Comparison of ENCODE assay signal across 9 mouse cellular contexts in the genomic region with DNA sequence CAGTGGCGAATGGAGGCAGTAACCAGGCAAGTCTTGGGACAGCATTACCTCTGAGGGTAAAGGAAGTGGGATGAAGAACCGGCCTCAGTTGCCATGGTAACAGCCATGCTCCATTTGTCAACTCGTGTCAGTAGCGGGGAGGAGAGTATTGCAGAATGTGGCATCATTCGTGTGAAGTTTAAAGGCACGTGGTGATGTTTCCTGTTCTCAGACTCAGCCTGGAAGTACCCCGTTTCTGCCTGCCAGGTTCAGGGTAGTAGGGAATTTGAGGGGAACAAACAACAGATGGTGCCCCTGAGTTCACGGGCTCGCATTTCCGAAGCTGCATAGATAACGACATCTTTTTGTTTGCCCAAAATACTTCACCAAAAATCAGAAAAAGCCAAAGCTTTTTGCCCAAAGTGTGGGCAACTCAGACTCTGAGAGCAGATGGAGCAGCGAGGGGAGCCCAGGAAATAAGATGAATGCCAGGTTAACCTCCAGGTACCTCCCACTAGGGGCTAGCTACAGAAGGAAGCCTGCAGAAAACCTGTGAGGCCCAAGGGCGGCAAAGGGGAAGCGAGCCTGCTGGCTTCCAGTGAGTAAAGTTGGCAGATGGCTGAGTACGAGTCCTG. TPM values are rescaled to one million over a fixed set of nuclear protein-coding genes. Genes with fewer than 3 reads are reported as not detected.
A peak's percentile ranks its signal among the peaks of the same experiment; 100 is the strongest.
DNase-seq lines count a peak whose midpoint lies in the region; ATAC-seq and TF ChIP-seq lines count a peak whose summit lies in the region.
"Had no signal": no experiment of that assay in that cellular context is flagged by ENCODE, and none has a peak within 500 bp of the region (broad histone marks: within the 10 kb centered on the region; RNA-seq: fewer than 3 reads in every experiment).

No protein-coding gene starts in this region.

- intact Hi-C loops in left cerebral cortex, postnatal 36 days (cut with DNase I), result no loop called here
- intact Hi-C loops in gastrocnemius, adult 2 months (cut with DNase I), result no loop called here

- TF ChIP-seq CTCF in stomach, postnatal 0 days (IDR thresholded peaks at IDR 0.05; ENCODE audit: low read depth), result no peak
- no peak for TF ChIP-seq CTCF in gastrocnemius, adult 2 months (IDR thresholded peaks at IDR 0.05)

- no peaks in the 10 kb centered on the region for H3K36me3 ChIP-seq in stomach, embryonic 14.5 days (ENCODE audit: control insufficient read depth, insufficient read depth, low read length)
- H3K36me3 ChIP-seq in stomach, postnatal 0 days (ENCODE audit: control insufficient read depth, insufficient read depth, low read length), result no peaks in the 10 kb centered on the region
- H3K36me3 ChIP-seq in hindbrain, embryonic 11.5 days (ENCODE audit: control insufficient read depth, insufficient read depth, low read length), result no peaks in the 10 kb centered on the region

- ATAC-seq in stomach, embryonic 14.5 days (ENCODE audit: insufficient number of reproducible peaks, insufficient read depth, low FRiP score, low read depth), result no peak
- no peak for ATAC-seq in stomach, postnatal 0 days (ENCODE audit: low FRiP score, low TSS enrichment)
- ATAC-seq in hindbrain, embryonic 11.5 days (ENCODE audit: low FRiP score), result peak; percentile 81

- no peak for DNase-seq in stomach, postnatal 0 days (ENCODE audit: low spot score)
- peak; percentile 36 to 62 for DNase-seq in cerebellum, postnatal 4 days (ENCODE audit: low spot score in 2 of 2)
- DNase-seq in hindbrain, embryonic 11.5 days (ENCODE audit: low spot score), result peak; percentile 78
- DNase-seq in left cerebral cortex, postnatal 36 days (ENCODE audit: low spot score in 2 of 2), result peak; percentile 32 to 35
- peak; percentile 6 to 11 for DNase-seq in monocyte, adult 2 months (ENCODE audit: low read depth in 1 of 2, low spot score in 2 of 2)
- no peak for DNase-seq in urinary bladder, postnatal 10 days (ENCODE audit: low spot score)
- DNase-seq in gastrocnemius, adult 2 months, result no peak

- H3K9me3 ChIP-seq in stomach, embryonic 14.5 days (ENCODE audit: control insufficient read depth, low read depth, low read length), result no peaks in the 10 kb centered on the region
- no peaks in the 10 kb centered on the region for H3K9me3 ChIP-seq in stomach, postnatal 0 days (ENCODE audit: control insufficient read depth, low read length)
- no peaks in the 10 kb centered on the region for H3K9me3 ChIP-seq in hindbrain, embryonic 11.5 days (ENCODE audit: control insufficient read depth, low read length)

- H3K9ac ChIP-seq in stomach, embryonic 14.5 days (replicated peaks; ENCODE audit: low read depth, low read length), result no peak overlapping the region
- H3K9ac ChIP-seq in stomach, postnatal 0 days (ENCODE audit: low read length), result no peak overlapping the region
- H3K9ac ChIP-seq in hindbrain, embryonic 11.5 days (ENCODE audit: low read depth, low read length), result no peak overlapping the region

- WGBS in stomach, embryonic 14.5 days, result 14% methylated on average over 15 of the region's 15 CpGs
- WGBS in stomach, postnatal 0 days, result 19% methylated on average over 15 of the region's 15 CpGs
- 23% methylated on average over 15 of the region's 15 CpGs for WGBS in hindbrain, embryonic 11.5 days

- H3K27me3 ChIP-seq in stomach, embryonic 14.5 days (ENCODE audit: control insufficient read depth, insufficient read depth, low read length), result no peaks in the 10 kb centered on the region
- no peaks in the 10 kb centered on the region for H3K27me3 ChIP-seq in stomach, postnatal 0 days (ENCODE audit: control insufficient read depth, insufficient read depth, low read length)
- no peaks in the 10 kb centered on the region for H3K27me3 ChIP-seq in hindbrain, embryonic 11.5 days (ENCODE audit: control insufficient read depth, insufficient read depth, low read length)

- TF ChIP-seq EP300 in stomach, postnatal 0 days (optimal IDR thresholded peaks at IDR 0.05), result no peak

- 0 out of 2 replicates have a peak overlapping the region, but pooled peaks have one; percentile 1 for H3K4me2 ChIP-seq in stomach, embryonic 14.5 days (replicated peaks; ENCODE audit: low read depth, low read length)
- no peak overlapping the region for H3K4me2 ChIP-seq in stomach, postnatal 0 days (replicated peaks; ENCODE audit: low read depth)
- no peak overlapping the region for H3K4me2 ChIP-seq in hindbrain, embryonic 11.5 days (replicated peaks; ENCODE audit: low read depth, low read length)

- no peak overlapping the region for H3K27ac ChIP-seq in stomach, embryonic 14.5 days (ENCODE audit: low read length)
- H3K27ac ChIP-seq in stomach, postnatal 0 days (replicated peaks), result no peak overlapping the region
- H3K27ac ChIP-seq in hindbrain, embryonic 11.5 days (ENCODE audit: low read depth, low read length), result no peak overlapping the region
- no peak overlapping the region for H3K27ac ChIP-seq in gastrocnemius, adult 2 months

- peaks cover 12% of the 10 kb centered on the region; the same call in 1 of the 2 replicates for H3K4me1 ChIP-seq in stomach, embryonic 14.5 days (ENCODE audit: control insufficient read depth, insufficient read depth, low read length)
- H3K4me1 ChIP-seq in stomach, postnatal 0 days (replicated peaks; ENCODE audit: control insufficient read depth, insufficient read depth), result no peaks in the 10 kb centered on the region; the same call in 1 of the 2 replicates
- peaks cover 3% of the 10 kb centered on the region for H3K4me1 ChIP-seq in hindbrain, embryonic 11.5 days (replicated peaks; ENCODE audit: control insufficient read depth, insufficient read depth, low read length)

- H3K4me3 ChIP-seq in stomach, embryonic 14.5 days (ENCODE audit: low read depth, low read length), result no peak overlapping the region
- H3K4me3 ChIP-seq in stomach, postnatal 0 days (ENCODE audit: low read depth, low read length), result no peak overlapping the region
- no peak overlapping the region for H3K4me3 ChIP-seq in hindbrain, embryonic 11.5 days (ENCODE audit: low read depth, low read length)
- H3K4me3 ChIP-seq in gastrocnemius, adult 2 months, result no peak overlapping the region
- H3K4me3 ChIP-seq: erythroblast, embryonic 14.5 days had no signal

RNA-seq across cellular contexts. Expression of a gene that starts 50.3 kb away (rescaled TPM):
- polyA plus RNA-seq in stomach, embryonic 14.5 days (2014; fragmentation: Nextera tagmentation; extraction: Ambion mirVana), result not detected in 2 replicates
- polyA plus RNA-seq in stomach, postnatal 0 days (2015; fragmentation: Nextera tagmentation; extraction: Ambion mirVana), result not detected in 2 replicates
- not detected in 2 replicates for polyA plus RNA-seq in hindbrain, embryonic 11.5 days (2014; fragmentation: Nextera tagmentation; extraction: Ambion mirVana)
- total RNA-seq in left cerebral cortex, postnatal 36 days (2021), result not detected
- total RNA-seq in gastrocnemius, adult 2 months (2021), result not detected
- polyA plus RNA-seq: erythroblast, embryonic 14.5 days had no signal

RNA-seq across cellular contexts. Expression of a gene that starts 56.3 kb away (rescaled TPM):
- polyA plus RNA-seq in stomach, embryonic 14.5 days (2014; fragmentation: Nextera tagmentation; extraction: Ambion mirVana), result 19.6 and 19.7 TPM in 2 replicates
- 7.3 and 8.0 TPM in 2 replicates for polyA plus RNA-seq in stomach, postnatal 0 days (2015; fragmentation: Nextera tagmentation; extraction: Ambion mirVana)
- 12.8 and 18.9 TPM in 2 replicates for polyA plus RNA-seq in hindbrain, embryonic 11.5 days (2014; fragmentation: Nextera tagmentation; extraction: Ambion mirVana)
- total RNA-seq in left cerebral cortex, postnatal 36 days (2021), result 10 to 100 TPM; 55.8 to 68.0 TPM
- 10 to 100 TPM; 32.2 to 32.9 TPM for total RNA-seq in gastrocnemius, adult 2 months (2021)

Comparison
In these comparisons a context has a peak if more than half of its experiments do, and no peak if none do; other contexts are left out.
1. DNase-seq: peak in cerebellum, postnatal 4 days (2 of 2), hindbrain, embryonic 11.5 days (single experiment), left cerebral cortex, postnatal 36 days (2 of 2) and monocyte, adult 2 months (2 of 2); none in stomach, postnatal 0 days (single experiment), urinary bladder, postnatal 10 days (single experiment) and gastrocnemius, adult 2 months (single experiment).